Mouse (Mus musculus): Measurements from ENCODE around the gene Kif21b. TPM values are rescaled to one million over a fixed set of nuclear protein-coding genes. Genes with fewer than 3 reads are reported as not detected.

Gene Kif21b
- polyA plus RNA-seq, 1 experiment from 2014 or later: 4.3 TPM

GRCm38 (mm10) chr1:136133570-136134240 is 2.5 kb downstream of the Kif21b start:
- H3K4me2 ChIP-seq (ENCODE audit: low read depth, low read length): peak overlapping the region; percentile 97
- H3K4me1 ChIP-seq (ENCODE audit: control insufficient read depth, insufficient read depth, low read length): peaks cover 86% of the 10 kb centered on the region
- ATAC-seq: no peak
- WGBS: 40% methylated on average over 13 of the region's 13 CpGs
- H3K9me3 ChIP-seq (ENCODE audit: control insufficient read depth, low read length): no peaks in the 10 kb centered on the region
- H3K36me3 ChIP-seq (ENCODE audit: control insufficient read depth, insufficient read depth, low read length): no peaks in the 10 kb centered on the region
- peak overlapping the region; percentile 89 for H3K9ac ChIP-seq (ENCODE audit: low read depth, low read length)
- H3K27ac ChIP-seq (ENCODE audit: low read length): peak overlapping the region; percentile 50
- H3K4me3 ChIP-seq (ENCODE audit: low read length): peak overlapping the region; percentile 95
- no peaks in the 10 kb centered on the region for H3K27me3 ChIP-seq (replicated peaks; ENCODE audit: control insufficient read depth, insufficient read depth, low read length)

DNA sequence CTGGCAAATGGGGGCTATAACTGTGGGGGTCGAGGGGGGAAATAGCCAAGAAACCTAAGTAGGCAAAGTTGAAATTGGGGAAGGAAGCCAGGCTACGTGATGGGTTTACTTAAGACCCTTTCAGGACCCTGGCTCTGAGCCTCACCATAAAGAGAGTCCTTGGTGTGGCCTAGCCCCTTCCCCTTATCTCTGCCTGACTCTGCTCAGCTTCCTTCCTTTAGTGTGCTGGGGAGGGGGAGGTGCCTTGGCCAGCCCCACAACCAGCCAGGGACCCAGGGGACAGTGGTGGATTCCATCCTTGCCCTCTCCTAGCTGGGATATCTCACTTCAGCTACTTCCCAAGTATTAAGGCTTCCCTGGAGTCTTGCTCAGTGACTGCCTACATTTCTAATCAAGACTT is 3.4 kb downstream of the Kif21b start:
- Histone ChIP-seq H3K27me3 (replicated peaks; ENCODE audit: control insufficient read depth, insufficient read depth, low read length) (no peaks in the 10 kb centered on the region), H3K4me2 (ENCODE audit: low read depth, low read length) (peak overlapping the region; percentile 97), H3K9ac (ENCODE audit: low read depth, low read length) (peak overlapping the region; percentile 89), H3K4me3 (ENCODE audit: low read length) (no peak overlapping the region), H3K27ac (ENCODE audit: low read length) (peak overlapping the region; percentile 50), H3K36me3 (ENCODE audit: control insufficient read depth, insufficient read depth, low read length) (no peaks in the 10 kb centered on the region), H3K4me1 (ENCODE audit: control insufficient read depth, insufficient read depth, low read length) (peaks cover 87% of the 10 kb centered on the region), H3K9me3 (ENCODE audit: control insufficient read depth, low read length) (no peaks in the 10 kb centered on the region)
- no peak for ATAC-seq
- 67% methylated on average over 2 of the region's 2 CpGs for WGBS

GRCm38 (mm10) chr1:136135046-136135445 is 3.9 kb downstream of the Kif21b start:
- Histone ChIP-seq H3K27ac (ENCODE audit: low read length) (peak overlapping the region; percentile 85), H3K4me2 (ENCODE audit: low read depth, low read length) (no peak overlapping the region), H3K9me3 (ENCODE audit: control insufficient read depth, low read length) (no peaks in the 10 kb centered on the region), H3K27me3 (replicated peaks; ENCODE audit: control insufficient read depth, insufficient read depth, low read length) (no peaks in the 10 kb centered on the region), H3K36me3 (ENCODE audit: control insufficient read depth, insufficient read depth, low read length) (no peaks in the 10 kb centered on the region), H3K4me1 (ENCODE audit: control insufficient read depth, insufficient read depth, low read length) (peaks cover 88% of the 10 kb centered on the region), H3K4me3 (ENCODE audit: low read length) (no peak overlapping the region), H3K9ac (ENCODE audit: low read depth, low read length) (no peak overlapping the region)
- peak; percentile 73 for ATAC-seq
- 31% methylated on average over 1 of the region's 1 CpGs for WGBS

DNA sequence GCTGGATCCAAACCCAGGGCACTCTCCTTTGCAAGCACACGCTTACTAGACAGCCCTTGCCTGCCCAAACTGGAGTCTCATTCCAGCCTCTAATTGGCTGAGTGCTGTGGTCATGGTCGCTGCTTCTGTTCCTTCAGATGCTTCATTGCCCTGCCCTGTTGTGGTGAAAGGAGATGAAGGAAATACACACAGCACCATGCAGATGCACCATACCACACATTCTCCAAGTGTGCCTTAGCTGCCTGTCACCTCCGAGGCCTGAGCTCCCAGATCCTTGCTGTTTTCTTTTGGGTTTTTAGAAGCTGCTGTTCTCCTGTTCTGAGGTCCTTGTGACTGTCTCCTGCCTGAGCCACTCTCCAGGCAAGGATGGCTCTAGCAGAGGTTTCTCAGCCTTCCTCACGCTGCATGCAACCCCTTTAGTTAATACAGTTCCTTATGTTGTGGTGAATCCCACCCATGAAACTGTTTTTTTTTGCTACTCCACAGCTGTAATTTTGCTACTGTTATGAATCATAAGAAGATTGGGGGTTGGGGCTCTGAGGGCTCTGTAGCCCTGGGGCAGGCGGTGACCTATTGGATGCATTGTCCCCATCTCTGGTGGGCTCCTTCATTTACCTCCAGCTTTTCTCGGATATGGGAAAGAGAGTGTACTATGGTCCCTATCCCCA is 4.7 kb downstream of the Kif21b start:
- H3K9me3 ChIP-seq (ENCODE audit: control insufficient read depth, low read length): no peaks in the 10 kb centered on the region
- no peaks in the 10 kb centered on the region for H3K36me3 ChIP-seq (ENCODE audit: control insufficient read depth, insufficient read depth, low read length)
- H3K27me3 ChIP-seq (replicated peaks; ENCODE audit: control insufficient read depth, insufficient read depth, low read length): no peaks in the 10 kb centered on the region
- H3K27ac ChIP-seq (ENCODE audit: low read length): peak overlapping the region; percentile 85
- H3K9ac ChIP-seq (ENCODE audit: low read depth, low read length): peak overlapping the region; percentile 41; the same call in 1 of the 2 replicates
- H3K4me3 ChIP-seq (ENCODE audit: low read length): no peak overlapping the region
- peak overlapping the region; percentile 41; the same call in 1 of the 2 replicates for H3K4me2 ChIP-seq (ENCODE audit: low read depth, low read length)
- 69% methylated on average over 6 of the region's 6 CpGs for WGBS
- peaks cover 87% of the 10 kb centered on the region for H3K4me1 ChIP-seq (ENCODE audit: control insufficient read depth, insufficient read depth, low read length)
- no peak for ATAC-seq

GRCm38 (mm10) chr1:136136547-136136946 is 5.4 kb downstream of the Kif21b start:
- ATAC-seq: no peak
- peak overlapping the region; percentile 41 for H3K4me2 ChIP-seq (ENCODE audit: low read depth, low read length)
- peak overlapping the region; percentile 41 for H3K9ac ChIP-seq (ENCODE audit: low read depth, low read length)
- no peaks in the 10 kb centered on the region for H3K27me3 ChIP-seq (replicated peaks; ENCODE audit: control insufficient read depth, insufficient read depth, low read length)
- H3K36me3 ChIP-seq (ENCODE audit: control insufficient read depth, insufficient read depth, low read length): no peaks in the 10 kb centered on the region
- peak overlapping the region; percentile 18; the same call in 1 of the 2 replicates for H3K4me3 ChIP-seq (ENCODE audit: low read length)
- H3K27ac ChIP-seq (ENCODE audit: low read length): peak overlapping the region; percentile 85
- no peaks in the 10 kb centered on the region for H3K9me3 ChIP-seq (ENCODE audit: control insufficient read depth, low read length)
- H3K4me1 ChIP-seq (ENCODE audit: control insufficient read depth, insufficient read depth, low read length): peaks cover 89% of the 10 kb centered on the region
- 41% methylated on average over 4 of the region's 4 CpGs for WGBS

GRCm38 (mm10) chr1:136137071-136137531 is 5.9 kb downstream of the Kif21b start:
- Histone ChIP-seq H3K4me2 (ENCODE audit: low read depth, low read length) (peak overlapping the region; percentile 41), H3K27me3 (replicated peaks; ENCODE audit: control insufficient read depth, insufficient read depth, low read length) (no peaks in the 10 kb centered on the region), H3K9me3 (ENCODE audit: control insufficient read depth, low read length) (no peaks in the 10 kb centered on the region), H3K4me1 (ENCODE audit: control insufficient read depth, insufficient read depth, low read length) (peaks cover 86% of the 10 kb centered on the region), H3K4me3 (ENCODE audit: low read length) (peak overlapping the region; percentile 18; the same call in 1 of the 2 replicates), H3K9ac (ENCODE audit: low read depth, low read length) (peak overlapping the region; percentile 41), H3K27ac (ENCODE audit: low read length) (peak overlapping the region; percentile 85), H3K36me3 (ENCODE audit: control insufficient read depth, insufficient read depth, low read length) (no peaks in the 10 kb centered on the region)
- WGBS: 30% methylated on average over 7 of the region's 7 CpGs
- ATAC-seq: peak; percentile 16

DNA sequence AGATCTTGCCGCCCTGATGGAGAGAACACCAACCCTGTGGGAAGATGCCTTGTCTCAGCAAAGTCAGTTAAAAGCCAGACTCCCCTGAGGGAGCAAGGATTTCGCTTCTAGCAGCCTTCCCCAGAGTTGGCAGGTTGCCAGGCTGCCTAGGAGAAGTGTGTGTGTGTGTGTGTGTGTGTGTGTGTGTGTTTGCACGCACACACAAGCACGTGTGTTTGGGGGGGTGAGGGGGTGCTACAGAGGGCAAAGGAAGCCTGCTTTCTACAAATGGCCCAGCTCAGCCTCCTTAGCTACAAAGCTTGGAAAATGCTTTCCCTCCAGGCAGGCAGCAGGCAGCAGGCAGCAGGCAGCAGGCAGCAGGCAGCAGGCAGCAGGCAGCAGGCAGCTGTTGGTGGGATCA is 6.4 kb downstream of the Kif21b start:
- peaks cover 86% of the 10 kb centered on the region for H3K4me1 ChIP-seq (ENCODE audit: control insufficient read depth, insufficient read depth, low read length)
- H3K4me2 ChIP-seq (ENCODE audit: low read depth, low read length): peak overlapping the region; percentile 41; the same call in 1 of the 2 replicates
- ATAC-seq: no peak
- no peaks in the 10 kb centered on the region for H3K27me3 ChIP-seq (replicated peaks; ENCODE audit: control insufficient read depth, insufficient read depth, low read length)
- no peaks in the 10 kb centered on the region for H3K36me3 ChIP-seq (ENCODE audit: control insufficient read depth, insufficient read depth, low read length)
- H3K27ac ChIP-seq (ENCODE audit: low read length): peak overlapping the region; percentile 85
- no peaks in the 10 kb centered on the region for H3K9me3 ChIP-seq (ENCODE audit: control insufficient read depth, low read length)
- WGBS: 2% methylated on average over 4 of the region's 4 CpGs
- H3K4me3 ChIP-seq (ENCODE audit: low read length): no peak overlapping the region
- H3K9ac ChIP-seq (ENCODE audit: low read depth, low read length): peak overlapping the region; percentile 41

GRCm38 (mm10) chr1:136138191-136138830 is 7.1 kb downstream of the Kif21b start:
- H3K4me3 ChIP-seq (ENCODE audit: low read length): no peak overlapping the region
- no peaks in the 10 kb centered on the region for H3K9me3 ChIP-seq (ENCODE audit: control insufficient read depth, low read length)
- no peaks in the 10 kb centered on the region for H3K36me3 ChIP-seq (ENCODE audit: control insufficient read depth, insufficient read depth, low read length)
- no peak for ATAC-seq
- H3K9ac ChIP-seq (ENCODE audit: low read depth, low read length): peak overlapping the region; percentile 41
- no peak overlapping the region for H3K4me2 ChIP-seq (ENCODE audit: low read depth, low read length)
- peak overlapping the region; percentile 85 for H3K27ac ChIP-seq (ENCODE audit: low read length)
- no peaks in the 10 kb centered on the region for H3K27me3 ChIP-seq (replicated peaks; ENCODE audit: control insufficient read depth, insufficient read depth, low read length)
- peaks cover 82% of the 10 kb centered on the region for H3K4me1 ChIP-seq (ENCODE audit: control insufficient read depth, insufficient read depth, low read length)
- WGBS: 29% methylated on average over 10 of the region's 10 CpGs

- H3K27ac ChIP-seq (ENCODE audit: low read length): peak overlapping the region; percentile 80
- peak; percentile 54 for ATAC-seq
- H3K4me3 ChIP-seq (ENCODE audit: low read length): peak overlapping the region; percentile 56
- peaks cover 67% of the 10 kb centered on the region for H3K4me1 ChIP-seq (ENCODE audit: control insufficient read depth, insufficient read depth, low read length)
- no peaks in the 10 kb centered on the region for H3K36me3 ChIP-seq (ENCODE audit: control insufficient read depth, insufficient read depth, low read length)
- WGBS: 3% methylated on average over 32 of the region's 32 CpGs
- H3K27me3 ChIP-seq (replicated peaks; ENCODE audit: control insufficient read depth, insufficient read depth, low read length): no peaks in the 10 kb centered on the region
- H3K9me3 ChIP-seq (ENCODE audit: control insufficient read depth, low read length): no peaks in the 10 kb centered on the region
- H3K9ac ChIP-seq (ENCODE audit: low read depth, low read length): peak overlapping the region; percentile 80
- H3K4me2 ChIP-seq (ENCODE audit: low read depth, low read length): peak overlapping the region; percentile 85
Measured at GRCm38 (mm10) chr1:136139990-136140640, 8.9 kb downstream of the Kif21b start.

All from intestine, embryonic 16.5 days (tissue).